Mouse (Mus musculus) right cerebral cortex, postnatal 10 days (tissue): ENCODE measurements around the gene Gm42791.

Experiments used
- DNase-seq, 2 experiments: peaks; one replicate each; pipeline ENCODE4 v3.0.0; 2021; ENCODE audit warnings: low spot score in 2 of 2

The Gm42791 gene

DNA sequence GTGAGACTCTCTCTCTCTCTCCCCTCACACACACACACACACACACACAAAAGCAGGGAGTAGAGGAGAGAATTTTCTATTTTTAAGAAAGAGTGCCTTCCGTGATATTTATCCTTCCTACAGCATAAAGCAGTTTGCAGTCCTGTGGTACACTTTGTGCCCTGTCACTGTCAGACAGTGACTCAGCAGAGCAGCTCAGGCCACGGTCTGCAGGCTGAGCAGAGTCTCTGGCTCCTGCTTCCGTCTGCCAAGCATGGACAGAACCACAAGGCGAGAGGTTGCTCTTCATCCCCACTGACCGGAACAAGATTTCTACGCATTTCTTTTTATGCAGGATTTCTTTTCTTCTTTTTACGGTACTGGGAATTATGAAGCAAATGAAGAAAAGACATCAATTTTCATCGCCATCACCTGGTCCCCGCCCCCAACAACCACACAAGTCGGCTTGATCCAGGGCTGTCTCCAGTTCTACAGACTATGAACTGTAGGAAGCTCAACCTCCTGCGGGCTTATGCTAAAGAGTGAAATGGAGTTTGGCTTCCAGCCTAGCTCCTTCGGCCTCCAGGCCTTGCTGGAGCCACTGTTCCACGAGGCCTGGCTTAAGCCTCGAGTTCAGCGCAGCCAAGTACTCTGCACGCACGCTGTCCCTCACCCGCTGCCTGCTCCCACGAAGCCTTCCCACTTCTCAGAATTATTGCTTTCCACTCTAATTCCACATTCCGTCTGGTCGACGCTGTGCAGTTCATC lies 40.5 kb downstream of the Gm42791 start:
- no peak for DNase-seq

DNA sequence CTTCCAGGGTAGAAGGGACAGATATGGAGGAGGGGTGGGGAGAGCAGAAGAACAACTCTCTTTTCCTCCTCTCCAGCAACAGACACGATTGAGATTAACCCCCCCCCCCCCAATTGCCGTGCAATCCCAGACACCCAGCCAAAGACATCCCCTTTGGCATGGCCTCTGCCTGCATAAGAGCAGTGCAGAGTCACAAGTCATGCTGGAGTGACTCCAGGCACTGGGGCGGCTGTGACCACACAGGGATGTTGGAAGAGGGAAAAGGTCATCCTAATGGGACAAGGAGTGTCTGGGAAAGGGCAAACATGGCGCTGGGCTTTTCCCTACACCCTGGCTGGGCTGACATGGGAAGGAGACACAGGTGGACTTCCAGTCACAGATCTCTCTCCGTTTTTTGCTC lies 41.8 kb downstream of the Gm42791 start:
- no peak for DNase-seq

DNA sequence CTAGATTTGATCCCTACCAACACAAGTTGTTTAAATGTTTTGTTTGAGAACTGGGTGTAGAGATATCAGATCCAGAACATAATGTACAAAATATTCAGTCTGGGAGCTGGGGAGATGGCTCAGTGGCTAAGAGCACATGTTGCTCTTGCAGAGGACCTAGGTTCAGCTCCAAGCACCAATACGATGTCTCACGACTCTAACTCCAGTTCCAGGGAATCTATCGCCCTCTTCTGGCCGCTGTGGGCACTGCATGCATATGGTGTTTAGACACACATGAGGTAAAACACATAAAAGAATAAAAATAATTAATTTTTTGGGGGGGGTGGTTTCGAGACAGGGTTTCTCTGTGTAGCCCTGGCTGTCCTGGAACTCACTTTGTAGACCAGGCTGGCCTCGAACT lies 42.5 kb downstream of the Gm42791 start:
- DNase-seq, result no peak

DNA sequence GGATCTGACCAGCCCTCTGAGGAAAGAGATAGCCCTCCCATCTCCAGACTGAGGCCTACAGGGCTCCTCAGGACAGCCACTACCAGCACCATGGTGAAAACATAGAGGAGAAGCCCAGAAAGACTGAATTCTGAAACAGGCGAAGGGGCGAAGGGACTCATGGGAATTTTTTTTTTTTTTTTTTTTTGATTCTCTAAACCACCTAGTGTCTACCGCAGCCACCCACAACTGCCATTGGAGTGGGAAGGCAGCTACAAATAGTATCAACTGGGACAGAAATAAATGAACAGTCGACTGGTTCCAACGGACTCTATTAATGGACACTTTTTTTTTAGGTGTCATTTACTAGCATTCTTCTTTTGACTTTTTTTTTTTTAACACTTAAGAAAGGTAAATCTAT lies 43.6 kb downstream of the Gm42791 start:
- DNase-seq, result no peak

DNA sequence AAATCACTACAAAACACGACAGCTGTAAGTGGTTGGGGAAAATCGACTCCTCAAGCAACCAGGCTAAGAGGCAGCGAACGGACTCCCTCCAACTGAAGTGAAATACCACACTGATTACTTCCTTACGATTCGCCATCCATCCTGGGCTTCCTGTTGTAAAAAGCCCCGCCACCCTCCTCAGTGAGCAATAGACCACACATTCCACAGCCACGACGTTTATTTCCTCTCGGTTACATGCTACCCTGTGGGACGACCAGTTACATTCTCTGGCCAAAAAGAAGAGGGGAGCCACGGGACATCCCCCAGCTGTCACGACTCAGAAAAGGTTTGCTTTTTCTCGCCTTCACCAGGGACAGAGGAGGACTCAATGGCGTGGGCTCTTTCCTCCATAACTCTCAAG lies 44.9 kb downstream of the Gm42791 start:
- DNase-seq, result no peak

DNA sequence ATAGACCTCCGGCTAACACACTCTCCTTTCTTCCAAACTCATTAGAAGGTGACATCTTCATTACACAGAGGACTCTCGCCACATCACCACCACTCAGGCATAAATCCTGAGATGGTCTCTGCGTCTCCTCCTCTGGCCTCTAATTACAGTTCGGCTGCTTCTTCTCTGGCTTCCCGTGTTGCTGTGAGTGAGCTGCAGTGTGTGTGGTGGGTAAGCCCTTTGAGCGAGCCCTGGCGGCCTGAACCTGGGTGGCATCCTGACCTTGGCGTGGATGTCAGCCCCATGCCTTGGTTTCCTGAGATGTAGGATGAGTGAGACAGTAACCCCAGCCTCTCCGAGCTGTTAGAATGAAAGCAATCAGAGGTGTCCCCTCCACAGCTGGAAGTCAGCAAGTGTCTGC lies 46.4 kb downstream of the Gm42791 start:
- DNase-seq, result no peak

DNA sequence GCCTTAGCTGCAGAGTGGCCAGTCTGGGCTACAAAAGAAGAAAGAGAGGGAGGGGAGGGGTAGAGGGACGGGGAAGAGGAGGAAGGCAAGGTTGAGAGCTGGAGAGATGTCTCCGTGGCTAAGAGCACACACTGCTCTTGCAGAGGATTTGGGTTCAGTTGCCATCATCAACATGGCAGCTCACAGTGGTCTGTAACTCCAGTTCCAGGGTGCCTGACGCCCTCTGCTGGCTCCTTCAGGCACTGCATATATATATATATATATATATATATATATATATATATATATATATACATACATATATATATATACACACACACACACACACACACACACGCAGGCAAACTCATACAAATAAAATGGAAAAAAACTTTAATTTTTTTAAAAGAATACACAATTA lies 47.5 kb downstream of the Gm42791 start:
- no peak for DNase-seq

DNA sequence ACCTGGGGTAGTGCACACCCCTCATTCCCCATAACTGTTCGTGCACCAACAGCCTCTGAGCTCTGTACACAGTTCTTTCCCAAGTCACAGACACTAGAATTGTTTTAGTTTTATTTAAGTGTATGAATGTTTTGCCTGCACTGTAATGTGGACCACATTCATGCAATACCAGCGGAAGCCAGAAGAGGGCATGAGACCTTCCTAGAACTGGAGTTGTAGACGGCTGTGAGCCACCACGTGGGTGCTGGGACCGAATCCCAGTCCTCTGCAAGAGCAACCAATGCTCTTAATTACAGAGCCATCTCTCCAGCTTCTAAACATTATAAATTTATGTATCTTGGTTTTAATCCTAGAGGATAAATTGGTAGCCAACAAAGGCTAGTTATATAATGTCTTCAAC lies 48.2 kb downstream of the Gm42791 start:
- DNase-seq, result no peak

DNA sequence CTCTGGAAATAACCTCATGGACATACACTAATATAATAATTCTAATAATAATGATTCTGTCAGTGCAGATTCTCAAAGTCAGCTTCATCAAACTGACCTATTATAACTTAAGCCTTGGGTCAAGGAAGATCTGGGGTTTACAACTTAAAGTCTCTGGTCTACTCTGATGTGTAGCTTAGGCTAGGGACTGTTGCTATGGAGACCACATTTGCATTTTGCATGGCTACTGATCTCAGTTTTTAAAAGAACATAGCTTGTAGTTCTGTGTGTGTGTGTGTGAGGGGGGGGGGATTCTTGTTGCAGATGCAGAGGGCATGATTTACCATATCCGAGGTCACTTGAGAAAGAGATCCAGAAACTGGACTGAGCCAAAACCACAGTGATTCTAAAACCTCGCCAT lies 49.2 kb downstream of the Gm42791 start:
- DNase-seq, result no peak

DNA sequence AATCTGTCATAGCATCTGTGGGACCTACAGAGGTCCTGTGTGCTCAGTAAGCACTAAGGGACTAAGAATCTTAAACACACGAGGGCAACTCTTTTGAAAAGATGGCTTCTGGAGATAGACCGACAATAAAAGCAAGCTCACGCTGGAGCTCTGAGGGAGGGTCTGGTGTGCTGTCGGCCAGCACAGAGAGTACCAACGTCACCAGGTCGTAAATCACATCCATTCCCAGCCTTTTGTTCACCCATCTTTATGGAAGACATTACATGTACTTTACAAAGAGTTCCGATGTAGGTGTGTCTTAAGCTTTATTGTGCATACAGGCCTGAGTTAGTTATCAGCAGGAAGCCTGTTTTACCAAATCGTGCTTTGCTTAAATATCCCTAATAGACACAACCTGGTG lies 50.9 kb downstream of the Gm42791 start:
- no peak for DNase-seq

DNA sequence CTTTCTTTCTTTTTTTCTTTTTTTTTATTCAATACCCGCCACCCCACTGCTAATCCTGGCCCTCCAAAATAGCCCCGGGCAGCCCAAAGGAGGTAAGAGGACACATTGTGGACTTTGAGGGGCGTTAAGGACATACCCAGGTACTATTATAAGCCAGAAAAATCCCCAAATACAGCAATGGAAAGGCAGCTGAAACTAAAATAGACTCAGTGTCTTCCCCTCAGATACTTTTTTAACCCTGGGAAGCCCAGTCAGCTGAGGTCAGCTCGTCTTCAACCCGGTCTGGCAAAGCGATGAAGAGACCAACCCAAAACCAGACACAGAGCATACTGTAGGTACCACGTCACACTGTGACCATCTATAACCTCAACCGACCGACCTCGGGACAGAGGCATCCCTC lies 51.5 kb downstream of the Gm42791 start:
- no peak for DNase-seq

DNA sequence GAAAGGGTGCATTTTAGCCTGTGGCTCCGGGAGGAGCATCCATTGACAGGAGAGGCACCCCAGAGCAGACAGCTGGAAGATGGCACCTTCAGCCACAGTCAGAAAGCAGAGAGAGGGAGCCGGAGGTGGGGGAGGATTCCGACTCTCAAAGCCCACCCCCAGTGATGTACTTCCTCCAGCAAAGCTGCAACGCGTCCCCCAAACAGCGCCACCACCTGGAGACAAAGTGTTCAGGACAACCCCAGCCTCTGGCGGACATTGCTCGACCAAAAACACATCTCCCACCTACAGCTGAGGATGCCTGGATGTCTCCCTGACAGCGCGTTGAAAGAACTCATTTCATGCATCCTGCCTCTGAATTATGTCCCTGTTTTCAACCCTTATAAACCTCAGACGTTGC lies 52.0 kb downstream of the Gm42791 start:
- no peak for DNase-seq

DNA sequence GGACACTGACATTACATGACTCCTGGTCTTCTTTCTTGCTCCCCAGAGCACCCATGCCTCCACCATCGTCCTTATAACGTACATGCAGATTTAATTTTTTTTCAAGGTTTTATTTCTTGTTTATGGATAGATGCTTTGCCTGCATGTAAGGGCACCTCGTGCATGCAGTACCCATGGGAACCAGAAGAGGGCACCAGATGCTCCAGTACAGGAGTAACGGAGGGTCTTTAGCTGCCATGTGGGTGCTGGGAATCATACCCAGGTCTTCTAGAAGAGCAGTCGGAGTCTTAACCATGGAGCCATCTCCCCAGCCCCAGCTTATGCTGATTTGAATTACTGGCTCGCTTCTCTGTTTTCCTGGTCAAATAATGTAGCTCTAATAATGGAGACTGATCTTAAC lies 52.6 kb downstream of the Gm42791 start:
- no peak for DNase-seq

DNA sequence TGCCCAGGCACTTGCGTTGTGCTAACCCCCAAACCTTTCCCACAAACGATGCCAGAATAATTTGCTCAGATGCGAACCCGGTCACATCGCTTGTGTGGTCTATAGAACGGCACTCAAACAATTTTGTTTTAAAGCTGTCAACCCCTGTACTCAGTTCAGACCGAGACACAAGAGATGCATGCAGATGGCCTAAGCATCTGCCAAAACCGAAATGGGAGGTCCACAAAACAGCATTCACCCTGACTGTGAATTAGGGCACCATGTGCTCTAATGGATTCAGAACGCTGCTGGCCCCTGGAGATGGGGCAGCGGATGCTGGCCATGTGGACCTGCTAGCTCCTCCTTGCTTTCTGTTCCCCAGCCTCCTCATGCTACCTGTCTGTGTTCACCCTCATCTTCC lies 53.1 kb downstream of the Gm42791 start:
- no peak for DNase-seq

DNA sequence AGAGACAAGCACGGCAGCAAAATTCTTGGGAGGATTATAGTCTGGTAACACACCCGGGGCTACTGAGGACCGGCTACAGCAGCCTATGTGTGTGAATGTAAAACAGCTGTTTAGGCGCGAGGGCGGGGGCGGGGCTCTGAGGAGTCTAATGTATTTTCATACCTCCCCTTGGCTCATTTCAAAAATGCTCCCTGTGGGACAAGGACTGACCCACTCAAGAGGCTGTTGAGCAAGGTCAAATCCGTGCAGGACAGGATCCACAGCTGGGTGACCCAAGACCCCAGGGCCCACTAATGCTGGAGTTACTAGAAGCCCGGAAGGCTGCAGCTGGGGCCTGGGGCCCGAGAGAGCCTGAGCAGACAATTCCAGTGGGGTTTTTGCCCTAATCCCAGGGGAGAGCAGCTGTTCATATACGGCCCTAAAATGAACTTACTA lies 55.0 kb downstream of the Gm42791 start:
- no peak for DNase-seq

DNA sequence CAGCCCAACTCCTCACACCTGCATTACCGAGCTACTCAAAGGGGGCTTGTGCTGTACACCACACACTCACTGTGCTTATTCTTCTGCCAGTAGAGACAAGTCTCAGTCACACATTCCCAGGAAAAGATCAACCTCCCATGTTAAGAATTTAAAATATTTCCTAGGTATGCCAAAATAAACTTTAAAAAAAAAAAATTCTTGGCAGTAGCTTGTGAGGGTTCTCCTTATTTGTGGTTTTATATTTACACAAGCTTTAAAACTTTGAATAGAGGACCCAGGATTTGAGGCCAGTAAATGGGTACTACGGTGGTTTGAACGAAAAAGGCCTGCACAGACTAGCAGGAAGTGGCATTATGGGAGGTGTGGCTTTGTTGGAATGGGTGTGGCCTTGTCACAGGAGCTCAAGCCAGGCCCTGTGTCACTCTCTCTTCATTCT lies 58.4 kb downstream of the Gm42791 start:
- DNase-seq, result no peak

DNA sequence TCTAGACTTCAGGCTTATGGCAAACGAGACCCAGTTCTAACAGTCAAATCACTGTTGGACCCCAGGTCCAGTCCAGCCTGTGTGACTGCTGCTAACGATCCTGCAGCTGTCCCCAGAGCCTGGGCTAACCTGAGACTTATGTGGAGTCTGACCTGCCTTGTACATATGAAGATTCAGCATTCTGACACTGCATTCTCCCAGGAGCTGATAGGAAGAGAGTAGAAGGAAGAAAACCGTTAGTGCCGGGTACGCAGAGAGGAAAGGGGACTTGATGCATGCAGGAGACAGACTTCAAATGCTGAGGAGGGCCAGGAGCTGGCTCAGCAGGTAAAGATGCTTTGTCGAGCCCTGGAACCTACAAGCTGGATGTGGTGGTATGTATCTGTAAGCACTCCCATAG lies 59.1 kb downstream of the Gm42791 start:
- no peak for DNase-seq

DNA sequence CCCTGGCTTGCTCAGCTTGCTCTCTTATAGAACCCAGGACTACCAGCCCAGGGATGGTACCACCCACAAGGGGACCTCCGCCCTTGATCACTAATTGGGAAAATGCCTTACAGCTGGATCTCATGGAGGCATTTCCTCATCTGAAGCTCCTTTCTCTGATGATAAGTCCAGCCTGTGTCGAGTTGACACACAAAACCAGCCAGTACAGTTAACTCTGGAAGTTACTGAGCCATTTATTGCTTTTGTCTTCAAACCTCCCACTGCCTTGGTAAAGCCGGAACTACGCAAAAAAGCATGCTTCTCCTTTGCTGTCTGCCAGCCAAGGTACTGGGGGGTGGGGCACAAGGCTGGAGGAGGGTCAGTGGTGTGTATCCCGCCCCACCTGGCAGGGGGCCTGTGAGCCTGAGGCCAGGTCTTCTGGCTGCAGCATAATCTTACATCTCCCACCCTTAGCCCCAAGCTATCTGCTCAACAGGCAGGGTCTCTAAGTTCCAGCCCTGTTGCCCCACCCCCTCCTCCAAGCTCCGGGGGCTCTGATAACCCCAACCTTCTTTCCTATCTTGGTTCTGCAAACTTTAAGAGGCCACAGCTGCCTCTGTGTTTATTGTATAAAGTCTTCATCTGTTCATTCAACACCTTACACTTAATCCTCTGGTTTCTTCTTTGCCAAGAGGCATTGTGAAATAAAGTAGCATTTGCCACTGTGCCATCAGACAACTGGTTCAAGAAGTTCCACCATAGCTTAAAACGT lies 59.7 kb downstream of the Gm42791 start:
- DNase-seq, result no peak

DNA sequence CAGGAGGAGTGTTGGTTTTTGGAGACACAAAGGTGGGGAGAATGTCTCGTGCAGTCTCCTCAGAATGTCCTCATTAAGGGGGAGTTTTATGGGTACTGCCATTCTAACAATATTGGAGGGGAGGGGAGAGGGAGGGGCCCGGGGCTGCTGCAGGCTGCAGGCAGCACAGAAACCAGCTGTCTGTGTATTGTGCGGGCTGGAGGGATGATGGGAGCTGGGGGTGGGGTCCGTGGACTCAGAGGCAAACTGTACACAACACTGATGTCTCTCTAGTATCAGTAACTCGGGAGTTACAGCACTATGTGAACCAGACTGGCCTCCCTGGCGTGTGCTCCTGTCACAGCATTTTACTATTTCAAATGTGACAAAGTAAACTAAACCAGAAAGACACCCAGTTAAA lies 60.5 kb downstream of the Gm42791 start:
- no peak for DNase-seq

DNA sequence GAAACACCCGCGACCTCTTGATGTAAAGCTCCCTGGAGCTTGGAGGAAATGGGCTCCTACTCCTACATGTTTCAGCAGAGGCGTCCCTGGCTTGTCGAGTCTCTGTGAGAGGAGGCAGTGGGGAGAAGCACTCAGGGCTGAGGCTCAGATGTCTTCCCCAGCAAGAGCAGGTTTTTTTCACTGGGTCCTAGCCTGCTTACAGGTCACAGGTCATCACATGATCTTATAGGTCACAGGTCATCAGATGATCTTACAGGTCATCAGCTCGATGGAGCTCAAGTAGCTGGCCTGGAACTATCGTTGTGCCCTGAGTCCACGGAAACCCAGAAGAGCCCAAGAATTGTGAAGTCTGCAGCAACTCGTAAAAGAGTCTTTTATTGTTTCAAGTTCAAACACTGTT lies 61.2 kb downstream of the Gm42791 start:
- DNase-seq, result no peak

DNA sequence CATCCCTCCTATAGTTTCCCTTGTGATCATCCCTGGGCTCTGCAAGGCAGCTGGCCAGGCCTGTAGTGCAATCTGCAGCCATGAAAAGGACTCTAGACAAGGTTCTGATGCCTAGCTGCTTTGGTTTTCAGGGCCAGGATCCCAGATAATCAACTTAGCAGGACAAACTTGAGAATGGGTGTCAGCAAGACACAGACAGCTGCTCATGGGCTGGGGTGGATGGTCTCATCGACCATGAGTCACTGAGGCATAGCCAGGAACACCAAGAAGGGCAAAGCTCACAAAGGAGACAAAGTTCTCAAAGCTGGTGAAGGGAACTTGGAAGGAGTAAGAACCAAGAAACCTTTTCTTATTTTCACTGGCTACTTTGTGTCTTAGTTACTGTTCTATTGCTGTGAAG lies 63.6 kb downstream of the Gm42791 start:
- no peak for DNase-seq

DNA sequence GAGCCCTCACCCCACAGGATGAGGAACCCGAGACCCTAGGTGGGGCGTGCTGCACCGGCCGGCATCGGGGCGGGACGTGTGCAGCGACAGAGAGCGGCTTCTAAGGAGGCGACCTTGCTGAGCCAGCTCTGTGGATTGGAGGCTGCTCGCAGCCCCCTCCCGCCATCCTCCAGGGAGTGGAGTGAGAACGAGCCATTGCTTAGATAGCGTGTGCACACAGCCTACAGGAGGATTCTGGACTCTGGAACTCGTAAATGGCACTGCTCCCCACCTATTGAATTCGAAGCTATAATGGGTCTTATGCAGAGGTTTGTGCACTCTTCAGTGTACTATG lies 65.9 kb downstream of the Gm42791 start, which contains the start of gene Katnal1:
Gene Katnal1 (minus strand): TSS at position 205 of the 334 bp plus-strand sequence.
- no peak for DNase-seq

DNA sequence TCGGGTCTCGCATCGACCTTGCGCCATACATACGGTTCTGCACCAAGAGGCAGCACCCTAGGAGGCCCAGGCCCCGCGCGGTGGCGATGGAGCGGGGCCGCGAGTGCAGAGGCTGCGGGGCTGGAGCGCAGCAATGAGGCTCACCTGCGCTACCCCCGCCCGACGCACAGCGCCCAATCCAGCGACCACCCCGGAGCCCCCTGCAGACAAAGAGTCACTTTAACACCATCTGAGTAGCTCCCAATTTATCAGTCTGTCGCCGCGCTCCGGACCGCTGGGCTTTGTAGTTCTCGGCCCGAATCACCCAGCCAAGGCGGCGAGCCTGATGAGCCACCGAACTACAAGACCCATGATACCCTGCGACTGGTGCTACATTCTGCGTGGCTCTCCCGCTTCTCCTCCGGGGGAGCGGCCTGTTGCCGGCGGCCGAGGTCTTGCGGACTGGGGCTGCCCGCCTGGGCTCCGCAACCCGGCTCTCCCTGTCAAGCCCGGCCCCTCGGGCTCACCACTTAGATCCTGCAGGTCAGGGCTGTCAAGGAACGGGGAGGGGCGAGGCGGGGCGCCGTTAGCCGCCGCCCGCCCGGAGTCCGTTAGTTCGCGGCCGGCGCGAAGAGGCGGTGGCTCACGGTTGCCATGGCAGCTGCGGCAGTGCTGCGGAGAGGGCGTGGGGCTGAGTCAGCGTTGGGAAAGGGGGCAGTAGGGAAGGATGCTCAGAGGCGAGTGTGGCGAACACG lies 66.4 kb downstream of the Gm42791 start:
- DNase-seq, result peak; percentile 96 to 98
